In genomic region chr5:139625871-139626460, GRCm38 (mm10) we compare ENCODE assay signal across 12 mouse cellular contexts.
DNase-seq lines count a peak whose midpoint lies in the region; ATAC-seq and TF ChIP-seq lines count a peak whose summit lies in the region.
"Had no signal": no experiment of that assay in that cellular context is flagged by ENCODE, and none has a peak within 500 bp of the region (broad histone marks: within the 10 kb centered on the region; RNA-seq: fewer than 3 reads in every experiment).

No protein-coding gene starts in this region.

- no peak overlapping the region for H3K4me3 ChIP-seq in midbrain, postnatal 0 days (ENCODE audit: low read depth, low read length)
- H3K4me3 ChIP-seq in midbrain, embryonic 15.5 days, result no peak overlapping the region
- H3K4me3 ChIP-seq in forebrain, embryonic 15.5 days, result no peak overlapping the region
- H3K4me3 ChIP-seq: kidney, embryonic 15.5 days; myocyte had no signal

- no peak overlapping the region for H3K4me2 ChIP-seq in midbrain, postnatal 0 days (ENCODE audit: low read depth, low read length, poor library complexity, severe bottlenecking)
- H3K4me2 ChIP-seq in midbrain, embryonic 15.5 days, result no peak overlapping the region
- no peak overlapping the region for H3K4me2 ChIP-seq in forebrain, embryonic 15.5 days (replicated peaks)
- H3K4me2 ChIP-seq: kidney, embryonic 15.5 days had no signal

- 69% methylated on average over 22 of the region's 22 CpGs for WGBS in midbrain, postnatal 0 days
- WGBS in midbrain, embryonic 15.5 days, result 65% methylated on average over 22 of the region's 22 CpGs
- 11% methylated on average over 22 of the region's 22 CpGs for WGBS in forebrain, embryonic 15.5 days

- peak; percentile 72 for DNase-seq in midbrain, postnatal 0 days (ENCODE audit: low spot score)
- peak; percentile 15 for DNase-seq in layer of hippocampus, adult 9-11 months
- DNase-seq in right cerebral cortex, postnatal 25 days, result peak; percentile 8
- no peak for DNase-seq in embryo, embryonic 10 days (ENCODE audit: low spot score)
- no peak for DNase-seq in ovary, postnatal 14 days (ENCODE audit: low spot score)

- no peak overlapping the region for H3K27ac ChIP-seq in midbrain, postnatal 0 days (ENCODE audit: low read depth, low read length)
- H3K27ac ChIP-seq in midbrain, embryonic 15.5 days, result no peak overlapping the region
- H3K27ac ChIP-seq in forebrain, embryonic 15.5 days (replicated peaks), result no peak overlapping the region
- H3K27ac ChIP-seq: kidney, embryonic 15.5 days; liver, embryonic 14.5 days; macrophage had no signal

- no peak for ATAC-seq in midbrain, postnatal 0 days (ENCODE audit: low FRiP score)
- ATAC-seq in midbrain, embryonic 15.5 days (replicated peaks), result no peak
- peak; percentile 83 for ATAC-seq in forebrain, embryonic 15.5 days (replicated peaks)
- no peak for ATAC-seq in activated CD4-positive, CD25-positive, alpha-beta regulatory T cell, adult 4 months

- no peaks in the 10 kb centered on the region for H3K4me1 ChIP-seq in midbrain, postnatal 0 days (ENCODE audit: insufficient read depth, low read length)
- H3K4me1 ChIP-seq in midbrain, embryonic 15.5 days, result no peaks in the 10 kb centered on the region
- H3K4me1 ChIP-seq in forebrain, embryonic 15.5 days, result peaks cover 7% of the 10 kb centered on the region
- H3K4me1 ChIP-seq: kidney, embryonic 15.5 days had no signal

- H3K9me3 ChIP-seq in midbrain, postnatal 0 days (ENCODE audit: low read length), result peaks cover 6% of the 10 kb centered on the region; the same call in 1 of the 2 replicates
- no peaks in the 10 kb centered on the region for H3K9me3 ChIP-seq in midbrain, embryonic 15.5 days
- H3K9me3 ChIP-seq in forebrain, embryonic 15.5 days, result peaks cover 5% of the 10 kb centered on the region; the same call in 1 of the 2 replicates
- H3K9me3 ChIP-seq: kidney, embryonic 15.5 days had no signal

- H3K27me3 ChIP-seq in midbrain, postnatal 0 days (ENCODE audit: insufficient read depth, low read length), result no peaks in the 10 kb centered on the region
- H3K27me3 ChIP-seq in midbrain, embryonic 15.5 days (replicated peaks), result no peaks in the 10 kb centered on the region; the same call in 1 of the 2 replicates
- H3K27me3 ChIP-seq in forebrain, embryonic 15.5 days, result peaks cover 61% of the 10 kb centered on the region

- TF ChIP-seq CTCF in midbrain, postnatal 0 days (IDR thresholded peaks at IDR 0.05), result no peak

- no peaks in the 10 kb centered on the region for H3K36me3 ChIP-seq in midbrain, postnatal 0 days (ENCODE audit: insufficient read depth, low read length)
- no peaks in the 10 kb centered on the region for H3K36me3 ChIP-seq in midbrain, embryonic 15.5 days (replicated peaks)
- H3K36me3 ChIP-seq in forebrain, embryonic 15.5 days, result no peaks in the 10 kb centered on the region
- H3K36me3 ChIP-seq: kidney, embryonic 15.5 days had no signal

- no peak overlapping the region for H3K9ac ChIP-seq in midbrain, postnatal 0 days (replicated peaks; ENCODE audit: low read length, poor library complexity, severe bottlenecking)
- H3K9ac ChIP-seq in midbrain, embryonic 15.5 days, result no peak overlapping the region
- no peak overlapping the region for H3K9ac ChIP-seq in forebrain, embryonic 15.5 days (replicated peaks)
- H3K9ac ChIP-seq: kidney, embryonic 15.5 days; liver, embryonic 14.5 days had no signal

Comparison
In these comparisons a context has a peak if more than half of its experiments do, and no peak if none do; other contexts are left out.
1. DNase-seq: peak in midbrain, postnatal 0 days (single experiment), layer of hippocampus, adult 9-11 months (single experiment) and right cerebral cortex, postnatal 25 days (single experiment); none in embryo, embryonic 10 days (single experiment) and ovary, postnatal 14 days (single experiment).